Mouse (Mus musculus) testis, adult 10 weeks (tissue): ENCODE data around the gene Gm8138. TPM values are rescaled to one million over a fixed set of nuclear protein-coding genes. Genes with fewer than 3 reads are reported as not detected.

Experiments used
- polyA plus RNA-seq: library from polyadenylated mRNA; stranded (reverse); fragments of 350-450 nt; fragmentation: Illumina TruSeq; extraction: RNeasy Lipid Tissue Mini Kit (QIAGEN cat#74804); gene quantifications from one replicate; pipeline ENCODE4 v1.2.3, GENCODE M21; 2014; ENCODE audit warnings: low read depth, low replicate concordance

Gm8138 gene
- 7.0 TPM for polyA plus RNA-seq

DNA sequence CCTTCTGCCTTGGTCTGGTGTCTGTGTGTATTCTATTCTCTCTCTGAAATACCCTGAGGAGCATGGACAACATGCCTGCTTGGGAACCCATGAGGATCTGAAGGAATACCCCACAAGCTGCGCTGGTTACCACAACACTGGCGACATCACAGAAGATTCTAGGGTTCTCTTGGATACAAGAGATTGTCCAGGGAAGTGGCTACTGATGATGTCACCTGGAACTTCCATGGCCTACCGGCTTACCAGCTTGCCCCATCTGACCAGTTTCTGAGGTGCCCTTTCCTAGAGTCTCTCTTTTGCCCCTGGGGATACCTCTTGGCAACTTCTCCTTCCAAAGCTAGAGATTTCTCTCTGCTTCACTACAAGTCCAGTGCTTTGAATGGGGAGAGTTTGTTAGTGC is at the start of gene Gm8138:
Gm8138 (minus strand) TSS at position 101 of the 400 bp plus-strand sequence.

Other genes starting within 250 kb of the Gm8138 start
- 3.2 TPM for gene Gm7233, start 236.5 kb downstream of the Gm8138 start, polyA plus RNA-seq
- 0.85 TPM for gene Gm8122, start 181.0 kb downstream of the Gm8138 start, polyA plus RNA-seq
- 38.8 TPM for gene Gm8126, start 157.7 kb downstream of the Gm8138 start, polyA plus RNA-seq
- 40.3 TPM for gene Gm9732, start 141.3 kb downstream of the Gm8138 start, polyA plus RNA-seq
- gene Gm8127, start 122.5 kb downstream of the Gm8138 start, polyA plus RNA-seq = 7.0 TPM
- gene 1700001F09Rik, start 68.5 kb downstream of the Gm8138 start, polyA plus RNA-seq = 603 TPM
- gene Gm5799, start 127.2 kb upstream of the Gm8138 start, polyA plus RNA-seq = 13.4 TPM
- 1.5 TPM for gene Gm17654, start 162.8 kb upstream of the Gm8138 start, polyA plus RNA-seq
- gene Gm10375, start 191.7 kb upstream of the Gm8138 start, polyA plus RNA-seq = 119 TPM